Mouse (Mus musculus) gastrocnemius, adult 2 months (tissue): ENCODE data around the gene Ppp2r3d. TPM values are rescaled to one million over a fixed set of nuclear protein-coding genes. Genes with fewer than 3 reads are reported as not detected.

Source experiments
- DNase-seq: peaks from one replicate; pipeline ENCODE4 v3.0.0; 2022
- H3K27ac ChIP-seq: fragments of 200-600 bp; 2 replicates; pipeline ENCODE4 v1.8.1; 2022; ENCODE audit warnings: mild to moderate bottlenecking
- H3K4me3 ChIP-seq: fragments of 200-600 bp; 2 replicates; pipeline ENCODE4 v1.8.1; 2022; ENCODE audit warnings: mild to moderate bottlenecking, moderate library complexity
- CTCF ChIP-seq: fragments of 200-600 bp; IDR thresholded peaks from 2 replicates; pipeline ENCODE4 v1.8.1; 2022; ENCODE audit warnings: antibody characterized with exemption, mild to moderate bottlenecking, moderate library complexity
- intact Hi-C: fragments of 180-260 bp; cut with DNase I; formaldehyde crosslinking; loops from one replicate; pipeline ENCODE4 v1.15.1; 2025
- total RNA-seq, 2 experiments: library from RNA; stranded (reverse); gene quantifications; 2 replicates each; pipeline ENCODE4 v1.2.3; 2021

Gene Ppp2r3d
- total RNA-seq, 2 experiments from 2014 or later, result 29.8 to 36.0 TPM

DNA sequence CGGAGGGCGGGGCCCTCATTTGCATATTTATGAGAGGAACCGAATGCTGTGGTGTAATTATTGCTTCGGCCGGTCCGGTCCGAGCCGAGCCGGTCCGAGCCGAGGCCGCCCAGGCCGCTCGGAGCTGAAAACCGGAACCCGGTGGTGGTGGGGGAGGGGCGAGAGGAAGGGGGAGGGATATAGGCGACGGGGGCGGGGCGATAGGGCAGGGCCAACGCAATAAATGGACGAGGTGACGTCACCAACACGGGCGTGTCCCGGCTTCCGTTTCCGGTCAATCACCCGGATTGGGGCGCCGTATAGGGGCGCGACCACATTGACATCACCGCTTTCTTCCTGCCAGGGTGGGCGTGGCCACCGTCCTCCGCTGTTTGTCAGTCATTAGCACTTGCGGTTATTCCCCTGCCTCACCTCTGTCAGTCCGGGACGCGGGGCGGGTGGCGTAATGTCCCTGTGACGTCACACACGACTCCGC, 51.2 kb downstream of the Ppp2r3d start:
- peak; percentile 94 for DNase-seq
- no peak for TF ChIP-seq CTCF
- peak overlapping the region; percentile 84 for H3K4me3 ChIP-seq
- intact Hi-C loops, result loop anchor here (5.0 kb wide), 1 partner anchor 148 kb away; no protein-coding TSS in a partner anchor
- H3K27ac ChIP-seq, result peak overlapping the region; percentile 96

DNA sequence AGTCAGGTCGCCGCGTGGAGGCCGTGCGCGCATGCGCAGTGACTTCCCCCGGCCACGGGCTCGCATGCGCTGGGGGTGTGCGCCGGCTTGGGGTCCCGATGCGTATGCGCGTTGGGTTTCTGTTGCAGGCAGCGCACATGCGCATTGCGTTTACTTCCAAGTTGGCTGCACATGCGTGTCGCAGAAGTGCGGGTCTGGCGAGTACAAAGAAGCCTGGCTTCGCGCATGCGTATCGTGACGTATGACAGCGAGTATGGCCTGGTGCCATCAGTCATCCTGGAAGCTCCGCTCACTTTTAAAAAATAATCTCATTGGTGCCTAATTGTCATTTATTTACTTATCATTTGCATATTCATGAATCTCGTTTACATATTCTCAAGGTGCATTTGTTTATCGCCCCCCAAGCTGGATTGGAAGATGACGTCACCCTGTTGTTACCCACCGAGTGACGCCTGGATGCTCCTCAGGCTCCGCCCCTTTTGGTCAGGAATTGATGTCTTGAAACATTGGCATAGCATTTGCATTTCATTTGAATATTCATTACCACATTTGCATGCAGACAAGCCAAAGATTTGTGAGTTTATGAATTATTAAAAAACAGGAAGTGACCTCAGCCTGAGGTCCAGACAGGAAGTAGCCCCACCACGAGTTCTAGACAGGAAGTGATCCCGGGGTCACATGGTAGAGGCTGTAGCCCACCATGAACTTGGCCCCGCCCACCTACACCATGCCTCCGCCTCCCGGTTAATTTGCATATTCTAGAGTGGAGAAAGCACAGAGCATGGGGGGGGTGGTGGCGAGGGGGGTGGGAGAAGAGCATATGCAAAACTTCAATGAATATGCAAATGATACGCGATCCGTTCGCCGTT, 51.9 kb downstream of the Ppp2r3d start:
- H3K4me3 ChIP-seq, result peak overlapping the region; percentile 84
- DNase-seq, result peak; percentile 99
- peak overlapping the region; percentile 96 for H3K27ac ChIP-seq
- TF ChIP-seq CTCF, result no peak
- intact Hi-C loops, result loop anchor here (5.0 kb wide), 2 partner anchors 147 to 582 kb away; no protein-coding TSS in a partner anchor

DNA sequence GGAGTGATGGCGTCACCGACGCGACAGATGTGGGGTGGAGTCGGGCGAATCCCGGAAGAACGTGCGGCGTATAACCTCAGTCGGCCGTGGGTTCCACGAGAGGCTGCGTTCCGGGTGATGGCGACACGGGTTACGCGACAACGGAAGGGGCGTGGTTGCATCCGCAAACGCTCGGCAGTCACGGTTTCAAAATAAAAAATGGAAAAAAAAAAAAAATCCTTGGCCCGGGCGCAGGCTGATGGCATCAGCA, 52.5 kb downstream of the Ppp2r3d start:
- H3K27ac ChIP-seq, result peak overlapping the region; percentile 96
- intact Hi-C loops, result loop anchor here (5.0 kb wide), 1 partner anchor 582 kb away; no protein-coding TSS in a partner anchor
- H3K4me3 ChIP-seq, result peak overlapping the region; percentile 84
- TF ChIP-seq CTCF, result no peak
- DNase-seq, result no peak

DNA sequence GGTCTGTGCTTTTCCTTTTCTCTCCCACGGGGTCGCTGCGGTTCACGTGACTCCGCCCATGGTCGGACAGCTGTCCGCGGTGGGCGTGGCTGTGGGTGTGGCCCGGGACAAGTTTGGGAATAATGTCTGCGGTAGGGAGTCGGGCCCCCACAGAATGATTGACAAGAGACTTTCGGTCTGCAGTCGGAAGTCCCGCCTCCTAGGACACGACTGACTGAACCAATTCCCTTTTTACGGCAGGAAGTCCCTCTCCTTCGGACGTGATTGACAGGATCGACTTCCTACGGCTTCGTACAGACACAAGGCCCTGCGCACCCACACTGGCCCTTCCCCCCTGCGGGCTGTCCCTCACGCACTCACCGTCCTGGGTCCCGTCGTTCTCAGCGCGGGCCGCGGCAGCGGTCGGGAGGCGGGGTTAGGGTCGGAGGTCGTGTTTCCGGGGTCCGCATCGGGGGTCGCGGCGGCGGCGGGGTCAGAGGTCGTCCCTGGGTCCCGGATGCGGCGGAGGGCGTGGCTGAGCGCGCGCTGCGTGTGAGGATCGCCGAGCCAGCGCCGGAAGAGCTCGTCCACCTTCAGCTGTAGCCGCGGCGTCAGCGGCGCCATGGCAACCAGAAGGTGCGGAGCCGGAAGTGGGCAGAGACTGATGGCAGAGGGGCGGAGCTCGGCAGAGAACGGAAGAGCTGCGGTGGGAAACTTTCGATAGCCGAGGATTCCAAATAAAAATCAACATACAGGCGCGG, 53.0 kb downstream of the Ppp2r3d start:
- no peak for TF ChIP-seq CTCF
- peak overlapping the region; percentile 96 for H3K27ac ChIP-seq
- peak overlapping the region; percentile 84 for H3K4me3 ChIP-seq
- peak; percentile 99 for DNase-seq
- intact Hi-C loops, result loop anchor here (5.0 kb wide), 1 partner anchor 581 kb away; no protein-coding TSS in a partner anchor

DNA sequence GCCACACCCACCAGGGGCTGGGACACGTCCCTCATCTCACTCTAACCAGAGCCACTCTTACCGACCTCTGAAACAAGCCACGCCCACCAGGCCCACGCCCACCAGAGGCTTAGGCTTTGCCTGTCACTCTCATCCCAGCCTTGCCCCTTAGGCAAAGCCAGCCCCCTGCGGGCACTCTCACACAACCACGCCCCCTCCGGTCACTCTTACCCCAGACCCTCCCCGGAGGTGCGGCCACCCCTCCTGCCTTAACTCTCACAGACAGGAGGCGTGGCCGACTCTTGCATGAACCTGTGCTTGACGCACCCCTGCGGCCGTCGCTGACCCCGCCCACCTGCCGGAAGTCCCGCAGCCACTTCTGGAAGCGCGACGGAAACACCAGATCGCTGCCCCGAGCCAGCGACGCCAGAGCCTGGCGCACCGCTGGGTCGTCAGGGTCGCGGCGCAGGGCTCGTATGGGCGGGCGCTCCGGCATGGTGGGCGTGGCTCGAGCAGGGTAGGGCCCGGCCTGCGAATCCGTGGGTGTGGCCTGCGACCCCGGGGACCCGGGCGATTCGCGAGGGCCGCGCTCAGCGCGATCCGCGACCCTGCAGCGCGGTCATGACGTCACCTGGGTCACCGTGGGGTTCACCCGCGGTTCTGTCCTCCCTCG, 53.7 kb downstream of the Ppp2r3d start:
- TF ChIP-seq CTCF, result no peak
- DNase-seq, result peak; percentile 96
- Histone ChIP-seq H3K27ac (peak overlapping the region; percentile 96), H3K4me3 (peak overlapping the region; percentile 84)
- intact Hi-C loops, result loop anchor here (5.0 kb wide), 1 partner anchor 581 kb away; no protein-coding TSS in a partner anchor

DNA sequence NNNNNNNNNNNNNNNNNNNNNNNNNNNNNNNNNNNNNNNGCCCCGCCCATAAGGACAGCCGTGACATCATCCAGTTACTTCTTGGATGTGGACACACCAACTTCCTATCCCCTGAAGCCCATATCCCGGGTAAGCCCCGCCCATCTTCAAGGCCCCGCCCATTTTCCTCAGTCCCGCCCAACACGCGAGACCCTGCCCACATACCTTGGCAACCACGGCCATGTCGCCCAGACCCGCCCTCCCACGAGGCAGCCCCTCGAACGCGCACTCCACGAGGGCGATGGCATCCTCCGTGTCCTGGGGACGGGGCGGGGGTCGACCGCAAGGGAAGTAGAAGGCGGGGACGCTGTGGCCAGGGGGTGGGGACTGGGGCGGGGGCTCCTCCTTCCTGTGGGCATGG, 54.3 kb downstream of the Ppp2r3d start:
- H3K4me3 ChIP-seq, result peak overlapping the region; percentile 84
- no peak for DNase-seq
- H3K27ac ChIP-seq, result peak overlapping the region; percentile 96
- no peak for TF ChIP-seq CTCF
- intact Hi-C loops, result loop anchor here (5.0 kb wide), 1 partner anchor 580 kb away; no protein-coding TSS in a partner anchor

DNA sequence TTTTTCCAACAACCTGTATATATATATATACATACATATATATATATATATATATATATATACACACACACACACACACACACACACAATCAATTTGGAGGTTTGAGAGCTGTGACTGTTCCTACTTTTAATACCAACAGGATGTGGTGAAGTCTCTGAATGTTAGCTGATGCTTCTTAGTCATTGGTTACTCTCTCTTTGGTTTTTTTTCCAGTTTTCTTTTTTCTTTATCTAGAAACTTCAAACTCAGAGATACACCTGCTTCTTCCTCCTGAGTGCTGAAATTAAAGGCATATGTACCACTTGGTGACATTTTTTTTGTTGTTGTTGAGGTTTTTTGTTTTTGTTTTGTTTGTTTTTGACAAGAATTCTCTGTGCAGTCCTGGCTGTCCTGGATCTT, 63.8 kb downstream of the Ppp2r3d start:
- H3K27ac ChIP-seq, result no peak overlapping the region
- intact Hi-C loops, result loop anchor here (5.0 kb wide), 2 partner anchors 46 to 61 kb away; no protein-coding TSS in a partner anchor
- no peak for DNase-seq
- no peak overlapping the region for H3K4me3 ChIP-seq
- no peak for TF ChIP-seq CTCF

DNA sequence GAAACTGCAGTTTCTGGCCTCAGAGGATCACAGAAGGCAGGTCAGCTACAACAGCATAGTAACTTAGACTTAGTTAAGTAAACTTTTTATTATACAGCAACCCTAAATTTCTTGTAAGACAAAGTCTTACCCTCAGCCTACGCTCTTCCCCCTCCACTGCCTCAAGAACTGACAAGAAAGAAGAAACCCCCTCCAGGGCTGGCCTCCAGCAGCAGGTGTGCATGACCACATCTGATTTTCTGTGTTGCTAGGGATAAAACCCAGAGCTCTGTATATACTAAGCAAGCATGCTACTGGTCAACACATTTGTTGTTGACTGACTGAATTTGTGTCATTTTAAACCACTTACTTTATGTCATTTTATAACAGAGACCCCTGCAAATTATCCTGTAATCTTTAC, 65.1 kb downstream of the Ppp2r3d start:
- H3K4me3 ChIP-seq, result no peak overlapping the region
- no peak for DNase-seq
- no peak for TF ChIP-seq CTCF
- intact Hi-C loops, result loop anchor here (5.0 kb wide), 2 partner anchors 44 to 59 kb away; no protein-coding TSS in a partner anchor
- no peak overlapping the region for H3K27ac ChIP-seq

DNA sequence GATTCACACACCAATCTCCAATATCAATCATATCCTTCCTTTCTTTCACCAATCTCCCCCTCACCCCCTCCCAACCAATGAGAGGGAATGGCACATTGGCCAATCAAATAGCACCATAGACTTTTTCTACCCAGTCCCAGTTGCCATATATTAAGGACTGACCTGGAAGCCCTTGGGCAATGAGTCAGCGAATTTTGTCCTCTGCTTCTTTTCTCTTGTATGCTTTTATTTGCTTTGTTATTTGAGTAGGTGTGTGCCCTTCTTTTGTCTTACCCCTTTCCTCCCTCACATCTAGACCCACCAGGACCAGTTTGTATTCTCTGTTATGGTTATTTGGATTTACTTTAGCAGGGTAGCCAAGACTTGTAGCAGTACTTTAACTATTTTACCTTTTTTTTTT, 68.1 kb downstream of the Ppp2r3d start:
- Histone ChIP-seq H3K4me3 (no peak overlapping the region), H3K27ac (no peak overlapping the region)
- intact Hi-C loops, result no loop called here
- DNase-seq, result no peak
- no peak for TF ChIP-seq CTCF

Other genes with a start within 250 kb of the Ppp2r3d start
- gene 2010315B03Rik, start 164.2 kb downstream of the Ppp2r3d start, total RNA-seq, result 10 to 100 TPM; 11.1 to 11.7 TPM
- not detected for gene Gm21836, start 16.9 kb upstream of the Ppp2r3d start, total RNA-seq